Mouse (Mus musculus) left cerebral cortex, adult 9 months (tissue): ENCODE measurements around the gene Atp1b1.

ENCODE experiments used
- DNase-seq, 2 experiments: peaks; one replicate each; pipeline ENCODE4 v3.0.0; 2022; ENCODE audit warnings: low spot score in 2 of 2

The Atp1b1 gene

GRCm38 (mm10) chr1:164467406-164467805 lies 9.3 kb upstream of the Atp1b1 start:
- no peak for DNase-seq

- peak; percentile 88 to 93 for DNase-seq
Observed at GRCm38 (mm10) chr1:164461726-164462125, 3.6 kb upstream of the Atp1b1 start.

GRCm38 (mm10) chr1:164460921-164461697 lies 3.0 kb upstream of the Atp1b1 start:
- no peak for DNase-seq

GRCm38 (mm10) chr1:164459127-164459905 lies 1.2 kb upstream of the Atp1b1 start:
- no peak for DNase-seq

- DNase-seq, result no peak
Observed at GRCm38 (mm10) chr1:164458621-164459051, 481 bp upstream of the Atp1b1 start.

GRCm38 (mm10) chr1:164457531-164458244 lies 467 bp downstream of the Atp1b1 start:
- DNase-seq, result no peak

GRCm38 (mm10) chr1:164456731-164457130 lies 1.4 kb downstream of the Atp1b1 start:
- DNase-seq, result peak in 1 of 2 experiments; percentile 68

GRCm38 (mm10) chr1:164456065-164456464 lies 2.1 kb downstream of the Atp1b1 start:
- peak in 1 of 2 experiments; percentile 52 for DNase-seq

GRCm38 (mm10) chr1:164455614-164456013 lies 2.5 kb downstream of the Atp1b1 start:
- peak in 1 of 2 experiments; percentile 43 for DNase-seq

GRCm38 (mm10) chr1:164454747-164455400 lies 3.3 kb downstream of the Atp1b1 start:
- DNase-seq, result peak in 1 of 2 experiments; percentile 76

- DNase-seq, result peak in 1 of 2 experiments; percentile 9
Observed at GRCm38 (mm10) chr1:164453739-164454138, 4.4 kb downstream of the Atp1b1 start.

GRCm38 (mm10) chr1:164453146-164453545 lies 5.0 kb downstream of the Atp1b1 start:
- no peak for DNase-seq

- no peak for DNase-seq
Observed at GRCm38 (mm10) chr1:164452580-164452979, 5.6 kb downstream of the Atp1b1 start.

GRCm38 (mm10) chr1:164451346-164451745 lies 6.8 kb downstream of the Atp1b1 start:
- DNase-seq, result no peak

GRCm38 (mm10) chr1:164450644-164451043 lies 7.5 kb downstream of the Atp1b1 start:
- DNase-seq, result no peak

- no peak for DNase-seq
Observed at GRCm38 (mm10) chr1:164450231-164450630, 7.9 kb downstream of the Atp1b1 start.

- no peak for DNase-seq
Observed at GRCm38 (mm10) chr1:164449626-164450025, 8.5 kb downstream of the Atp1b1 start.

- no peak for DNase-seq
Observed at GRCm38 (mm10) chr1:164447521-164447920, 10.6 kb downstream of the Atp1b1 start.

- DNase-seq, result no peak
Observed at GRCm38 (mm10) chr1:164446535-164446934, 11.6 kb downstream of the Atp1b1 start.

- DNase-seq, result no peak
Observed at GRCm38 (mm10) chr1:164445620-164446162, 12.5 kb downstream of the Atp1b1 start.

- DNase-seq, result no peak
Observed at GRCm38 (mm10) chr1:164441408-164441974, 16.7 kb downstream of the Atp1b1 start.
